26 mouse cellular contexts compared by ENCODE assay signal in genomic region chr16:30241623-30242022, GRCm38 (mm10). TPM values are rescaled to one million over a fixed set of nuclear protein-coding genes. Genes with fewer than 3 reads are reported as not detected.
A peak's percentile ranks its signal among the peaks of the same experiment; 100 is the strongest.
DNase-seq lines count a peak whose midpoint lies in the region; ATAC-seq and TF ChIP-seq lines count a peak whose summit lies in the region.
"Had no signal": no experiment of that assay in that cellular context is flagged by ENCODE, and none has a peak within 500 bp of the region (broad histone marks: within the 10 kb centered on the region; RNA-seq: fewer than 3 reads in every experiment).

No protein-coding gene starts in this region.

- 18% methylated on average over 2 of the region's 2 CpGs for WGBS in embryonic facial prominence, embryonic 14.5 days
- 29% methylated on average over 2 of the region's 2 CpGs for WGBS in embryonic facial prominence, embryonic 10.5 days
- 18% methylated on average over 2 of the region's 2 CpGs for WGBS in heart, embryonic 15.5 days
- WGBS in heart, adult 2 months, result 15% methylated on average over 2 of the region's 2 CpGs
- WGBS in limb, embryonic 14.5 days, result 7% methylated on average over 2 of the region's 2 CpGs
- 34% methylated on average over 2 of the region's 2 CpGs for WGBS in forebrain, embryonic 10.5 days

- no peak for TF ChIP-seq CTCF in heart, adult 2 months (IDR thresholded peaks at IDR 0.05)

- H3K9me3 ChIP-seq in embryonic facial prominence, embryonic 14.5 days (ENCODE audit: control insufficient read depth, low read length), result no peaks in the 10 kb centered on the region
- 0 out of 2 replicates have a peak, but pooled peaks cover 2% of the 10 kb centered on the region for H3K9me3 ChIP-seq in embryonic facial prominence, embryonic 10.5 days
- no peaks in the 10 kb centered on the region for H3K9me3 ChIP-seq in heart, embryonic 15.5 days (replicated peaks)
- H3K9me3 ChIP-seq in limb, embryonic 14.5 days (ENCODE audit: control insufficient read depth, low read length), result no peaks in the 10 kb centered on the region
- 0 out of 2 replicates have a peak, but pooled peaks cover 2% of the 10 kb centered on the region for H3K9me3 ChIP-seq in forebrain, embryonic 10.5 days
- H3K9me3 ChIP-seq: hindbrain, embryonic 13.5 days; midbrain, embryonic 13.5 days had no signal

- no peak overlapping the region for H3K27ac ChIP-seq in embryonic facial prominence, embryonic 14.5 days (replicated peaks; ENCODE audit: low read depth, low read length)
- H3K27ac ChIP-seq in embryonic facial prominence, embryonic 10.5 days (replicated peaks), result no peak overlapping the region
- no peak overlapping the region for H3K27ac ChIP-seq in heart, embryonic 15.5 days
- no peak overlapping the region for H3K27ac ChIP-seq in heart, adult 2 months
- no peak overlapping the region for H3K27ac ChIP-seq in limb, embryonic 14.5 days (replicated peaks; ENCODE audit: low read depth, low read length)
- no peak overlapping the region for H3K27ac ChIP-seq in forebrain, embryonic 10.5 days
- H3K27ac ChIP-seq: hindbrain, embryonic 13.5 days; kidney, postnatal 0 days; left cerebral cortex, adult 2 months; liver, embryonic 14.5 days; midbrain, embryonic 13.5 days had no signal

- no peak for TF ChIP-seq POLR2A in heart, adult 2 months (IDR thresholded peaks at IDR 0.05; ENCODE audit: insufficient read depth, low read depth, low read length)
- no peak for TF ChIP-seq POLR2A in limb, embryonic 14.5 days (IDR thresholded peaks at IDR 0.05; ENCODE audit: borderline replicate concordance, extremely low read depth, insufficient read depth, insufficient read length)

- no peaks in the 10 kb centered on the region for H3K36me3 ChIP-seq in embryonic facial prominence, embryonic 14.5 days (ENCODE audit: control insufficient read depth, insufficient read depth, low read length)
- H3K36me3 ChIP-seq in embryonic facial prominence, embryonic 10.5 days (replicated peaks), result no peaks in the 10 kb centered on the region
- no peaks in the 10 kb centered on the region for H3K36me3 ChIP-seq in heart, embryonic 15.5 days
- H3K36me3 ChIP-seq in heart, adult 2 months (ENCODE audit: control insufficient read depth, insufficient read depth, low read length), result no peaks in the 10 kb centered on the region
- H3K36me3 ChIP-seq in limb, embryonic 14.5 days (ENCODE audit: control insufficient read depth, insufficient read depth, low read length), result no peaks in the 10 kb centered on the region
- H3K36me3 ChIP-seq in forebrain, embryonic 10.5 days (replicated peaks), result no peaks in the 10 kb centered on the region
- H3K36me3 ChIP-seq: hindbrain, embryonic 13.5 days; midbrain, embryonic 13.5 days had no signal

- DNase-seq in embryonic facial prominence, embryonic 14.5 days (ENCODE audit: low spot score), result no peak
- DNase-seq in embryonic facial prominence, embryonic 10.5 days (ENCODE audit: low spot score), result no peak
- no peak for DNase-seq in heart, adult 2 months
- peak; percentile 44 for DNase-seq in gastrocnemius, postnatal 14 days
- no peak for DNase-seq in limb, embryonic 14.5 days (ENCODE audit: low spot score)
- no peak for DNase-seq in forebrain, embryonic 10.5 days (ENCODE audit: extremely low spot score, low spot score)
- no peak for DNase-seq in layer of hippocampus, adult 9-10 months (ENCODE audit: low spot score)
- DNase-seq: adrenal gland, postnatal 14 days; cerebellum, adult 8-10 months; cerebellum, postnatal 36 days; kidney, adult 18-20 months; left cerebral cortex, postnatal 4 days; lung, embryonic 14.5 days; right cerebral cortex, postnatal 14 days; thymus, postnatal 14 days had no signal

- intact Hi-C loops in heart, adult 2 months (cut with DNase I), result no loop called here
- intact Hi-C loops in gastrocnemius, postnatal 14 days (cut with DNase I; ENCODE audit: low total_unique reads), result no loop called here

- H3K27me3 ChIP-seq in embryonic facial prominence, embryonic 14.5 days (replicated peaks; ENCODE audit: control insufficient read depth, insufficient read depth, low read length), result no peaks in the 10 kb centered on the region
- H3K27me3 ChIP-seq in embryonic facial prominence, embryonic 10.5 days (replicated peaks; ENCODE audit: low read depth, poor library complexity, severe bottlenecking), result peaks cover 54% of the 10 kb centered on the region
- H3K27me3 ChIP-seq in heart, embryonic 15.5 days, result peaks cover 26% of the 10 kb centered on the region
- H3K27me3 ChIP-seq in heart, adult 2 months (ENCODE audit: control insufficient read depth, insufficient read depth, low read length), result no peaks in the 10 kb centered on the region
- no peaks in the 10 kb centered on the region for H3K27me3 ChIP-seq in limb, embryonic 14.5 days (ENCODE audit: control insufficient read depth, insufficient read depth, low read length)
- H3K27me3 ChIP-seq in forebrain, embryonic 10.5 days (ENCODE audit: poor library complexity, severe bottlenecking), result peaks cover 58% of the 10 kb centered on the region

- no peaks in the 10 kb centered on the region for H3K79me2 ChIP-seq in heart, adult 2 months (replicated peaks; ENCODE audit: control insufficient read depth, insufficient read depth, low read length)

- peak; percentile 45; the same call in 1 of the 2 replicates for ATAC-seq in embryonic facial prominence, embryonic 14.5 days (ENCODE audit: low read depth)
- ATAC-seq in heart, embryonic 15.5 days (replicated peaks; ENCODE audit: insufficient number of reproducible peaks, insufficient read depth, low FRiP score, low read depth), result no peak
- peak; percentile 59; the same call in 1 of the 2 replicates for ATAC-seq in limb, embryonic 14.5 days (ENCODE audit: low FRiP score, low read depth)
- ATAC-seq: forebrain, embryonic 14.5 days; inflammation-experienced regulatory T-cells, adult 6 months; midbrain, embryonic 13.5 days had no signal

- no peak overlapping the region for H3K4me3 ChIP-seq in embryonic facial prominence, embryonic 14.5 days (ENCODE audit: low read depth, low read length)
- no peak overlapping the region for H3K4me3 ChIP-seq in embryonic facial prominence, embryonic 10.5 days
- H3K4me3 ChIP-seq in heart, embryonic 15.5 days, result no peak overlapping the region
- no peak overlapping the region for H3K4me3 ChIP-seq in heart, adult 2 months
- H3K4me3 ChIP-seq in limb, embryonic 14.5 days (replicated peaks; ENCODE audit: low read length), result no peak overlapping the region
- H3K4me3 ChIP-seq in forebrain, embryonic 10.5 days, result no peak overlapping the region
- H3K4me3 ChIP-seq: hindbrain, embryonic 13.5 days; left cerebral cortex, adult 2 months; megakaryocyte, embryonic 14.5 days; midbrain, embryonic 13.5 days had no signal

- peaks cover 13% of the 10 kb centered on the region; the same call in 1 of the 2 replicates for H3K4me1 ChIP-seq in embryonic facial prominence, embryonic 14.5 days (ENCODE audit: control insufficient read depth, insufficient read depth, low read length)
- peaks cover 28% of the 10 kb centered on the region for H3K4me1 ChIP-seq in embryonic facial prominence, embryonic 10.5 days
- peaks cover 14% of the 10 kb centered on the region for H3K4me1 ChIP-seq in heart, embryonic 15.5 days (replicated peaks)
- H3K4me1 ChIP-seq in heart, adult 2 months (ENCODE audit: control insufficient read depth, insufficient read depth, low read length), result no peaks in the 10 kb centered on the region
- peaks cover 10% of the 10 kb centered on the region for H3K4me1 ChIP-seq in limb, embryonic 14.5 days (ENCODE audit: control insufficient read depth, insufficient read depth, low read length)
- H3K4me1 ChIP-seq in forebrain, embryonic 10.5 days, result peaks cover 19% of the 10 kb centered on the region

- H3K4me2 ChIP-seq in embryonic facial prominence, embryonic 14.5 days (ENCODE audit: low read depth, low read length), result no peak overlapping the region
- H3K4me2 ChIP-seq in heart, embryonic 15.5 days, result 0 out of 2 replicates have a peak overlapping the region, but pooled peaks have one; percentile 29
- H3K4me2 ChIP-seq in limb, embryonic 14.5 days (replicated peaks; ENCODE audit: low read depth, low read length, severe bottlenecking), result no peak overlapping the region
- H3K4me2 ChIP-seq: hindbrain, embryonic 13.5 days; lung, embryonic 14.5 days; midbrain, embryonic 13.5 days had no signal

- no peak overlapping the region for H3K9ac ChIP-seq in embryonic facial prominence, embryonic 14.5 days (ENCODE audit: low read depth, low read length)
- no peak overlapping the region for H3K9ac ChIP-seq in heart, embryonic 15.5 days
- H3K9ac ChIP-seq in heart, adult 2 months (ENCODE audit: low read depth, low read length), result no peak overlapping the region
- no peak overlapping the region for H3K9ac ChIP-seq in limb, embryonic 14.5 days (ENCODE audit: low read depth, low read length, severe bottlenecking)
- H3K9ac ChIP-seq: hindbrain, embryonic 13.5 days; liver, embryonic 14.5 days; lung, embryonic 14.5 days; midbrain, embryonic 13.5 days had no signal

- no peak for TF ChIP-seq EP300 in heart, adult 2 months (IDR thresholded peaks at IDR 0.05; ENCODE audit: insufficient read depth, low read depth, low read length)

RNA-seq across cellular contexts. Expression of gene Cpn2, which starts 25.7 kb away (rescaled TPM):
- polyA plus RNA-seq in embryonic facial prominence, embryonic 14.5 days (2014; fragmentation: Nextera tagmentation; extraction: Ambion mirVana), result 0.05 TPM in 1 of 2 replicates, not detected in the other
- polyA plus RNA-seq in embryonic facial prominence, embryonic 10.5 days (2016; fragmentation: Nextera tagmentation; extraction: Ambion mirVana), result not detected in 2 replicates
- not detected in 2 replicates for polyA plus RNA-seq in heart, embryonic 15.5 days (2015; fragmentation: Nextera tagmentation; extraction: Ambion mirVana)
- total RNA-seq in heart, adult 2 months (2021), result under 1 TPM; 0.10 to 0.11 TPM
- polyA plus RNA-seq in heart, adult 2 months (2012; rRNA removed), result 0.64 and 0.88 TPM in 2 replicates
- not detected for total RNA-seq in gastrocnemius, postnatal 14 days (2021)
- not detected in 2 replicates for polyA plus RNA-seq in limb, embryonic 14.5 days (2012; rRNA removed)
- polyA plus RNA-seq in limb, embryonic 14.5 days (2014; fragmentation: Nextera tagmentation; extraction: Ambion mirVana), result not detected in 2 replicates
- polyA plus RNA-seq in forebrain, embryonic 10.5 days (2016; fragmentation: Nextera tagmentation; extraction: Ambion mirVana), result not detected in 2 replicates
- total RNA-seq: layer of hippocampus, postnatal 10 days; left cerebral cortex, adult 2 months; left cerebral cortex, postnatal 4 days had no signal
- polyA plus RNA-seq: forebrain, embryonic 14.5 days; hindbrain, embryonic 13.5 days; inflammation-experienced regulatory T-cells, adult 6 months; kidney, postnatal 0 days; lung, embryonic 14.5 days; midbrain, embryonic 13.5 days; neural tube, embryonic 11.5 days had no signal

RNA-seq across cellular contexts. Expression of gene Lrrc15, which starts 41.4 kb away (rescaled TPM):
- polyA plus RNA-seq in embryonic facial prominence, embryonic 14.5 days (2014; fragmentation: Nextera tagmentation; extraction: Ambion mirVana), result 2.3 and 2.7 TPM in 2 replicates
- 0.18 and 0.66 TPM in 2 replicates for polyA plus RNA-seq in embryonic facial prominence, embryonic 10.5 days (2016; fragmentation: Nextera tagmentation; extraction: Ambion mirVana)
- polyA plus RNA-seq in heart, embryonic 15.5 days (2015; fragmentation: Nextera tagmentation; extraction: Ambion mirVana), result 0.26 and 0.28 TPM in 2 replicates
- total RNA-seq in heart, adult 2 months (2021), result under 1 TPM; 0.07 to 0.08 TPM
- 0.06 and 0.09 TPM in 2 replicates for polyA plus RNA-seq in heart, adult 2 months (2012; rRNA removed)
- total RNA-seq in gastrocnemius, postnatal 14 days (2021), result under 1 TPM; 0.42 to 0.70 TPM
- polyA plus RNA-seq in limb, embryonic 14.5 days (2012; rRNA removed), result 1.4 and 1.6 TPM in 2 replicates
- polyA plus RNA-seq in limb, embryonic 14.5 days (2014; fragmentation: Nextera tagmentation; extraction: Ambion mirVana), result 1.8 and 1.9 TPM in 2 replicates
- 0.32 and 0.35 TPM in 2 replicates for polyA plus RNA-seq in forebrain, embryonic 10.5 days (2016; fragmentation: Nextera tagmentation; extraction: Ambion mirVana)
- total RNA-seq: left cerebral cortex, adult 2 months had no signal
